Mouse (Mus musculus): ENCODE measurements around the gene Hpcal1.
"Not testable (repeated sequence)": the region's sequence is repeated elsewhere in the genome, so short reads cannot be mapped to it uniquely, and the experiment has no call there.

Gene Hpcal1

DNA sequence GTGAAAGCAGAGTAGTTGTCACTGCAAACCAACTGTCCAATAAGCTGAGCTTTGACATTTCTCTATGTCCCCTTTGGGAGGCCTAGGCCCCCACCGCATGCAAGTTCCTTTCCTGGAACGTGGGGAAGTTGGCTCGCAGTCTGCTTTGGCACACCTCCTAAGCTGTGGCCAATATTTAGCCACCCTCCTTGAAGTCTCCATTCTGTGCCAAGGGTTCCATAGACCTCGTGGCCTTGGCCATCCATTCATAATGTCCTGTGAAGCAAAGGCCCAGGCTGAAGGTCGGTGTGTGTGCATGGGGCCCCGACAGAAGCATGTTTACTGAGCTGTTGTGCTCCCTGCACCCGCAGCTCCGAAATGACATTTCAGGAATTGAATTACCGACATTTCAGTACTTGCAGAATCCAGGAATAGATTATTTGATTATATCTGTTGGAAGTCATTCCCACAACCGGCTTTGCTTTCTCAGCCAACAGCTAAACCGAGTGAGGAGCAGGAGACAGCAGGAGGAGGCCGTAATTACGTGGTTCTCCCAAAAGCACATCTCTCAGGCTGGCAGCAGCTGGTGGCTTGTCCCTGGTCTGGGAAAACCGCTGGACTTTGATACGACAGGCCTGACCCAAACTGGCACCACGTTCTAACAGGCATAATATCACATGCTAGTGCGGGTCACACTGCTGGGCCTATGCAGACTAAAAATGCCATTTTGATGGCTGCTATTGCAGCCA, 51.1 kb downstream of the Hpcal1 start:
- peak; percentile 45 to 68 for DNase-seq

DNA sequence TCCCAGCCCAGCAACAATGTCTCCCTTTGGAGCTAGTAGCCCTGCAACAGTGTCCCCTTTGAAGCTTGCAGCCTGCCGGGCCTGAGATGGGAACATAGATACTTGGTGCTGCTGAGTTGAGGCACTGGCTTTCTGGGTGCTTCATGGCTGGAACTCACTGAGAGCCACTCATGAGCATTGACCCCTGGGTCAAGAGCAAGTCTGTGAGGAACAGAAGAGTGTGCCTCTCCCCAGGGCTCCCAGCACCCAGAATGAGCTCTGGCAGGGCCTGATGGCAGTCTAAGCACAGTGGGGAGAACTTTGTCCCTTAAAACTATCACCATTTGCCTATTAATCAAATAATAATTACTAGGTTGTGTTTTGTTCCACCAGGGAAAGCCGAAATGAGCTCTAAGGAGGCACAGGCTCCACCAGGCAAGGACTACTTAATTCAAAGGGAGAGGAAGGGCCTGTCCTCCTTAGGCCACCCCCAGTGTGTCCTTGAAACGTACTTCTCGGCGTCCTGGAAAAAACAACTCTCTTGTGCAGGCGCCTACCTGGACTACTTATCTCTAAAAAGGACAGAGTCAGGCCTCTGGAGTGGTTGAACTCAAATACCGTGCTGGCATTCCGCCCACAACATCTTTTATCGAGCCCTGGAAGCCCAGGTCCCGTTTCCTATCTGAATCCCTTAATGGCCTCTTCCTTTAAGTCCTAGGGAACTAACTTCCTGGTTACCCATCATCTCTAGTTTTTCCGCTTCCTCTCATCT, 52.1 kb downstream of the Hpcal1 start:
- peak in 1 of 2 experiments; percentile 48 for DNase-seq

- DNase-seq, result no peak
Observed at GRCm38 (mm10) chr12:17745431-17745830, 54.8 kb downstream of the Hpcal1 start.

GRCm38 (mm10) chr12:17746725-17747124, 56.1 kb downstream of the Hpcal1 start:
- DNase-seq, result peak; percentile 72 to 82

DNA sequence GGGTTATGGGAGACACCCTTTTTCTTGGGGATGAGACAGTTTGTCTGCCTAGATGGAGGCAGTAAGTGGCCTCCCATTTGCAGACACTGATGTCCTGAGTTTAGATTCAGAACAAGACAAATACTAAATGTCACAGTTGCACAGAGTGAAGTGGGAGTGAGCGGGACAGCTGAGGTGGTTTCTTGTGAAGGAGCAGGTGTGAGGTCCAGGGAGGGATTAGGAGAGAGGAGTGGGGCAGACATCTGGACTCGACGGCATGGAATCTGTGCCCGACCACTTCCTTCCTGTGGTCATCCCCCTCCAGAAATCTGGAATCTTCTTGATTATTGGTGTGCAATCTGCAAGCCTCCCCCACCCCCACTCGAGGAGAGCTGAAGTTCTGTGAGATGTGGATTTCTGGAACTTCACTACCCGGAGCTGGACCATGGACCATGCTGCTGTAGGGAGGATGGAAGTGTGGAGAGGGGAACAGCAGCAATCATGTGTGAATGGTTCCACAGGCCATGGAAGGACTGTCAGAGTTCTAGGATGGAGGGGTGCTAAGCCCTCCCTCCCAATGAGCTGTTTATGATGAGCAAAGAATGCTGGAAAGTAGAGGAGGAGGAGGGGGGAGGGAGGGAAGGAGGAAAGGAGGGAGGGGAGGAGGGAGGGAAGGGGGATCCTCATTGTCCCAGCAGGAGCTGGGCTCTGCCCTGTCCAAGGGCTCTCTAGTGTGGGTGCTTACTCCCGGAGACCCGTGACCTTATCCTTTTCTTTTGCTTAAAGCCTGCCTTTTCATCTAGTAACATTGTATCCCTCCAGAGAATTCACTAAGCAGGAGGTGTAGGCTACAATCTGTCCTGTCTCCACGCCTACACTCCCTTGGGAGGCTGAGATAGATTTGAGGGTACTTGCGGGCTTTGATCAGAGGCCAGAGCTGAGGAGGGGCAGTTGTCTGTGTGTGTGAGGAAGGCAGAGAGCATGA, 56.8 kb downstream of the Hpcal1 start:
- DNase-seq, result peak in 1 of 2 experiments; percentile 26

- DNase-seq, result no peak
Observed at GRCm38 (mm10) chr12:17748155-17748529, 57.5 kb downstream of the Hpcal1 start.

DNA sequence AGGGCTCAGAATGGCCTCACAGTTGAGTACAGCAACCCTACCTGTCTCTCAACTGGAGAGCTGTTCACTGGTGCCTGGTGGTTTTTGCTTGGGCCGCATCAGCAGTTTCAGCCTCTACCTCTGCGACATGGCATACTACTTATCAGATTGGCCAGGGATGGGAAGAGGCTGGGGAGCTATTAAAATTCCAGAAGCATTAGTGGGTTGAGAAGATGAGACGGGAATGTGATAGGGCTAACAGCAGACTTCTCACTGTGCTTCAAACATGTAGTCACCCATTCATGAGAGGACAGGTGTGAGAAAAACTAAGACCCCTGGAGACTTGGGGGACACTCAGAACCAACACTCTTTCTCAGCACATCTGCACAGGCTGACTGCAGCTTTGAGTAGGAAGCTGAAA, 59.1 kb downstream of the Hpcal1 start:
- peak in 1 of 2 experiments; percentile 11 for DNase-seq

- peak; percentile 53 to 73 for DNase-seq
Observed at GRCm38 (mm10) chr12:17750500-17750899, 59.8 kb downstream of the Hpcal1 start.

DNA sequence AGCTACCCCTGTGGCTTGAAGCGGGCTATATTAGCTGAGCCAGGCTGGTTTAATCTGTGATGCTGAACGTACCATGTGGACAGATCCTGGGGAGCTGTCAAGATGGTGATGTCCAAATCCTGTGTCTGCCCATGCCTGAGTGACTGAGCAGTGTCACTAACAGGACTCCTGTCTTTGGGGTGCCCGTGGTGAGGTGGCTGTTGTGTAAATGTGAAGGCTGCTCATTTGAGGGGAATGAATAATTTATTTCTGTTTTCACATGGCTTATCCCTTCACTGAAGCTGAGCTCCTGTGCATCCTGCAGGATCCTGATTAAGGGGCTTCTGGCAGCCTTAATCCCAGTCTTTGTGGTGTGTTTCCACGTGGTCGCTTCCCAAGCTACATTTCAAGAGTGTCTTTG, 62.2 kb downstream of the Hpcal1 start:
- no peak for DNase-seq

DNA sequence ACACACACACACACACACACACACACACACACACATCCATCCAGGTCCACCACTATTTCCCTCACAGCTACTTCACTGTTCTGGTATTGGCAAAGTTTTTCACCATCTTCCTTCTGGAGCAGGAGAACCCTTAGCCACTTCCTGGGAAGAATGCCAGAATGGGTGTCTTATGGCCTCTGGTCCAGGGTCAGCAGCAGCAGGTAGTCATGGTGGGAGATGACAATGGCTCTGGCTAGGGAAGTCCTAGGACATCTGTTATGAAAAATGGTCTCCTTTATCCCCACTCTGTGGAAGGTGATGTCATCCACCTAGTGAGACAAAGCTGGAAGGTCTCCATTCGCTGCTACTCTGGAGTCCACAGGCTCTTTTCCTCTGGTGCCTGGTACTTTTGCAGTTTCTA, 64.1 kb downstream of the Hpcal1 start:
- DNase-seq, result no peak

DNA sequence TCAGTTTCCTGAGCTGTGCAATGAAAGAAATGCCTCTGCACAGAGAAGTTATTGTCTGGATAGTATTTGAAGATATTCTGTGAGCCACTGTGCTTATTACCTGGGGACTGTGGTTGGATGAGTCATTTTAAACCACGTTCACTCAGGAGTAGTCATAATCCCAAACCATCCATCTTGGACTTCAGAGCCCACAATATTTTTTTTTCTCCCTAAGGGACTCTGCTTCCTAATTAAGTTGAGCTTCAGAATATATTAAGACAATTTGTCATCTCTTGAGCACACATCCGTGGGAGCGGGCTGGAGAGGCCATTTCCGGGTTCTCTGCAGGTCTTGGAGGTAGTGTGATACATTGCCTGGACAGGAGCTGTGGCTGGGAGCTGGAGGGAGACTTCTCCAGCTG, 66.2 kb downstream of the Hpcal1 start:
- DNase-seq, result no peak

- DNase-seq, result no peak
Observed at GRCm38 (mm10) chr12:17762286-17762933, 71.8 kb downstream of the Hpcal1 start.

GRCm38 (mm10) chr12:17763054-17763453, 72.4 kb downstream of the Hpcal1 start:
- DNase-seq, result no peak

- DNase-seq, result no peak
Observed at GRCm38 (mm10) chr12:17764005-17764404, 73.3 kb downstream of the Hpcal1 start.

- not testable (repeated sequence) for DNase-seq
Observed at GRCm38 (mm10) chr12:17767567-17767966, 76.9 kb downstream of the Hpcal1 start.

GRCm38 (mm10) chr12:17769476-17770172, 79.0 kb downstream of the Hpcal1 start:
- DNase-seq, result no peak

DNA sequence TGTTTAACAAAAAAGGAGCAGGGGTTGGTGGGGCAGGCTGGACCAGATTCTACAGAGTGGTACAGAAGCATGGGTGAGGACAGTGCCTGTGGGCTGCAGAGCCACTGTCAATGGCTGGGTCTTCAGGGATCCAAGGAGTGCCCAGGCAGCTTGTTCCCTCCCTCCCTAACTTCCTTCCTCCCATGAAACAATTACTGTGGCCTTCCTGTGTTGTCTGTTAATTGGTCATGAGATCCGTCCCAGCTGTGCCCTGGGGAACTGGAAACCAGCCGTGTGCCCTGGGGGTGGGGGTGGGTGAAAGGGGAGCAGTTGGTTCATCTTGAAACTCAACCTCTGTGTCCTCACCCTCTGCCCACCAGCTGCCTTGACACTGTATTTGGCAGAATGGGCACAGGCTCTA, 79.9 kb downstream of the Hpcal1 start:
- peak; percentile 20 to 41 for DNase-seq

GRCm38 (mm10) chr12:17773721-17774120, 83.1 kb downstream of the Hpcal1 start:
- peak; percentile 28 to 49 for DNase-seq

DNA sequence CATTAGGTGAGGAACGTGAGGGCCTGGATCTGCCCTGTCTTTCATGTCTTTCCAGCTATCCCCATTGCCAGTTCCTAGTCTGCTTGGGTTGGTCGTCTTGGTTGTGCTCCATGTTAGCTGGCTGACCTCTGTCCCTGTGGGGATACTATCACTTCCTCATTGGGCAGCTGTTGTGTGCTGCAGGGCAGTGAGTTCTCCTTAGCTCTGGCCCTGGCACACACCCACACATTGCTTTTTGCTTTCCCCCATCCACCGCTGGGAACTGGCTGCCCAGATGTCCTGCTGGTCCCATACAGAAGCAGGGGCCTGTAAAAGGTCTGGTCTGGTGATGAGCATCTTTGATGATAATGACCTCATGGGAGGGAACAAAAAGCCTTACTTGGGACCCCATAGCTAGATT, 84.2 kb downstream of the Hpcal1 start:
- not testable (repeated sequence) for DNase-seq

DNA sequence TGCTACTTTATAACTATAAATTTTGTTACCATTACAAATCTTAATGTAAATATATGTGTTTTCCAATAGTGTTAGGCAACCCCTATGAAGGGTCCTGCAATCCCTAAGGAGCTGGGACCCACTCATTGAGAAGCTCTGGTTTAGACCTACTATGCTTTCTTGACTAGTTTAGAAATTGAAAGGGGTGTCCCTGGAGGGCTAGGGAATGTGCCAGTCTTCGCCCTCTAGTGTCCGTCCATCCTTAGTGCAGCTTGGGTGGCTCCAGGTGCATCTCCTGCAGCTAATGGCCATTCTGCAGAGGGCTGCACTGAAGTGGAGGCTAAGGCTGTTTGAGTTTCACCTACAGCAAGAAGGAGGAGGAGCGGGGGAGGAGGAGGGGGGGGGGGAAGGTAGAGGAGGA, 87.7 kb downstream of the Hpcal1 start:
- DNase-seq, result peak; percentile 48 to 61

GRCm38 (mm10) chr12:17779093-17779492, 88.4 kb downstream of the Hpcal1 start:
- no peak for DNase-seq

GRCm38 (mm10) chr12:17789486-17789885, 98.8 kb downstream of the Hpcal1 start:
- no peak for DNase-seq

All from kidney, postnatal 4 days (tissue).